ENCODE assay signal across 1 mouse cellular context in the genomic region with DNA sequence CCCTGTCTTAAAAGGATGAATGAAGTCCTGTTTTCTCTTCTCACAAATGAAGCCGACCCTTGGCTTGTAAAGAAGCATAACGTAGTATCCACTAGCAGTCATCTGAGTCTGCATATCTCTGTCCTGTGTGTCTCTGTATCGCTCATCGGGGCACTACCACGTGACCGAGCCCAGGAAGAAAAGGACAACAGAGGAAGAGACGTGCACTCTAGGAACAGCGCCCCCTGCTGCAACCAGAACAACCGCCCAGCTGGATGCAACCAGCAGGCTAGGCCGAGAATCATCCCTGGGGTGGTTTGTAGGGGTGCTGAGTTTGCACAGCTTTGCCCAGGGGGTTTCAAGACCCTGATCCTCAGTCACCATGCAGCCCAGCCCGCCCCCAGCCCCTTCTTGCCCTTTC.
TF ChIP-seq lines count a peak whose summit lies in the region.

No protein-coding gene starts in this region.

TF ChIP-seq in MEL, 35 proteins besides CTCF, POLR2A, EP300 and RAD21 (continued from another document):
- no peak for TF ChIP-seq ZC3H11A (IDR thresholded peaks at IDR 0.05; ENCODE audit: low read depth, low read length)
- TF ChIP-seq ETS1 (IDR thresholded peaks at IDR 0.05; ENCODE audit: low read depth, low read length) = peak; percentile 48
- peak; percentile 75 for TF ChIP-seq SIN3A (IDR thresholded peaks at IDR 0.05; ENCODE audit: low read length)
- no peak for TF ChIP-seq NRF1 (IDR thresholded peaks at IDR 0.05; ENCODE audit: insufficient read depth, low read depth, low read length, poor library complexity, severe bottlenecking)
- peak; percentile 63; the same call in 1 of the 2 replicates for TF ChIP-seq POLR2AphosphoS2 (IDR thresholded peaks at IDR 0.05; ENCODE audit: low read length)
- no peak for TF ChIP-seq UBTF (IDR thresholded peaks at IDR 0.05; ENCODE audit: borderline replicate concordance, insufficient read depth, low read depth, low read length)
- TF ChIP-seq GATA1 (IDR thresholded peaks at IDR 0.05; ENCODE audit: low read depth, low read length) = 0 out of 2 replicates have a peak, but pooled peaks have one; percentile 20
- TF ChIP-seq GABPA (IDR thresholded peaks at IDR 0.05; ENCODE audit: low read depth, low read length) = no peak
- TF ChIP-seq MAX (IDR thresholded peaks at IDR 0.05; ENCODE audit: low read length) = peak; percentile 90
- peak; percentile 51; the same call in 1 of the 2 replicates for TF ChIP-seq HCFC1 (IDR thresholded peaks at IDR 0.05; ENCODE audit: low read depth, low read length)
- no peak for TF ChIP-seq TCF12 (IDR thresholded peaks at IDR 0.05; ENCODE audit: low read depth, low read length)
- TF ChIP-seq USF2 (IDR thresholded peaks at IDR 0.05; ENCODE audit: borderline replicate concordance in 1 of 2, insufficient read depth in 1 of 2, low read depth in 1 of 2, low read length in 2 of 2) = peak in 1 of 2 experiments; percentile 80; a peak in 2 of 4 replicates
TF ChIP-seq in MEL: peak in this region for 12.
